Mouse (Mus musculus) liver, adult 2 months (tissue): ENCODE data around the gene Nudt21. TPM values are rescaled to one million over a fixed set of nuclear protein-coding genes. Genes with fewer than 3 reads are reported as not detected.
"Not testable (repeated sequence)": the region's sequence is repeated elsewhere in the genome, so short reads cannot be mapped to it uniquely, and the experiment has no call there.

Experiments
- DNase-seq: peaks from one replicate; pipeline ENCODE4 v3.0.0-alpha.2; 2011; ENCODE audit warnings: low read depth, low spot score; ENCODE audit errors: extremely low read depth
- H3K27ac ChIP-seq: fragments of 200-500 bp; replicated peaks from 2 replicates; pipeline ENCODE4 v1.5.1; 2012; ENCODE audit warnings: low read depth, mild to moderate bottlenecking, control low read depth, inconsistent platforms, low read length; ENCODE audit not compliant: insufficient read depth
- H3K27me3 ChIP-seq: fragments of 200-500 bp; 2 replicates; pipeline ENCODE4 v1.6.1; 2012; ENCODE audit warnings: mild to moderate bottlenecking, moderate library complexity, low read length, inconsistent platforms; ENCODE audit not compliant: control insufficient read depth, insufficient read depth
- H3K36me3 ChIP-seq: fragments of 200-500 bp; 2 replicates; pipeline ENCODE4 v1.6.1; 2012; ENCODE audit warnings: low read length, inconsistent platforms; ENCODE audit not compliant: control insufficient read depth, insufficient read depth
- H3K4me1 ChIP-seq: fragments of 200-500 bp; 2 replicates; pipeline ENCODE4 v1.6.1; 2011; ENCODE audit warnings: low read length; ENCODE audit not compliant: control insufficient read depth, insufficient read depth
- H3K4me3 ChIP-seq: fragments of 200-500 bp; 2 replicates; pipeline ENCODE4 v1.5.1; 2011; ENCODE audit warnings: low read depth, mild to moderate bottlenecking, control low read depth, low read length, moderate library complexity; ENCODE audit not compliant: insufficient read depth
- H3K79me2 ChIP-seq: fragments of 200-500 bp; 2 replicates; pipeline ENCODE4 v1.6.1; 2012; ENCODE audit warnings: inconsistent platforms, mild to moderate bottlenecking, low read length, moderate library complexity; ENCODE audit not compliant: control insufficient read depth, insufficient read depth
- H3K9ac ChIP-seq: fragments of 200-500 bp; 2 replicates; pipeline ENCODE4 v1.6.1; 2012; ENCODE audit warnings: low read depth, mild to moderate bottlenecking, control low read depth, inconsistent platforms, low read length
- CTCF ChIP-seq: fragments of 200-500 bp; IDR thresholded peaks from 2 replicates; pipeline ENCODE4 v1.5.1; 2011; ENCODE audit warnings: low read depth, low read length, control low read depth
- POLR2A ChIP-seq: fragments of 200-500 bp; IDR thresholded peaks from 2 replicates; pipeline ENCODE4 v1.6.1; 2011; ENCODE audit warnings: low read length, control low read depth; ENCODE audit not compliant: insufficient read depth; ENCODE audit errors: extremely low read depth
- WGBS: fragments of 180-500 bp; shearing (Covaris S2); methylation state at CpG from one replicate; pipeline ENCODE4 v1.1.7; 2018; 5-methylcytosine and 5-hydroxymethylcytosine counted together
- polyA plus RNA-seq: library from polyadenylated mRNA; depleted of rRNA; stranded (reverse); fragments of >200 nt; gene quantifications from 2 replicates; pipeline ENCODE4 v1.2.3, GENCODE M21; 2012
- total RNA-seq: library from RNA; depleted of rRNA; stranded (reverse); fragments of >200 nt; gene quantifications from 2 replicates; pipeline ENCODE4 v1.2.3, GENCODE M21; 2014

The Nudt21 gene
- total and polyA plus RNA-seq, 2 experiments: 16.7 to 26.9 TPM

- Histone ChIP-seq H3K27me3 (no peaks in the 10 kb centered on the region), H3K79me2 (no peaks in the 10 kb centered on the region), H3K4me1 (no peaks in the 10 kb centered on the region), H3K27ac (no peak overlapping the region), H3K36me3 (peaks cover 50% of the 10 kb centered on the region), H3K4me3 (no peak overlapping the region), H3K9ac (no peak overlapping the region)
- no peak for DNase-seq
- 96% methylated on average over 12 of the region's 12 CpGs for WGBS
- TF ChIP-seq POLR2A (no peak), CTCF (no peak)
These were observed 15.9 kb upstream of the Nudt21 start for GRCm38 (mm10) chr8:94052696-94053095.

GRCm38 (mm10) chr8:94047845-94048244 lies 11.0 kb upstream of the Nudt21 start:
- 90% methylated on average over 2 of the region's 2 CpGs for WGBS
- no peaks in the 10 kb centered on the region for H3K79me2 ChIP-seq
- DNase-seq: no peak
- no peak overlapping the region for H3K4me3 ChIP-seq
- peaks cover 22% of the 10 kb centered on the region for H3K36me3 ChIP-seq
- H3K27ac ChIP-seq: no peak overlapping the region
- no peak overlapping the region for H3K9ac ChIP-seq
- H3K27me3 ChIP-seq: no peaks in the 10 kb centered on the region
- TF ChIP-seq POLR2A (no peak), CTCF (no peak)
- H3K4me1 ChIP-seq: no peaks in the 10 kb centered on the region

- 6% methylated on average over 15 of the region's 15 CpGs for WGBS
- peak; percentile 39 for DNase-seq
These were observed 975 bp upstream of the Nudt21 start for GRCm38 (mm10) chr8:94037806-94038205.

GRCm38 (mm10) chr8:94036541-94036940 lies 290 bp downstream of the Nudt21 start:
- DNase-seq: peak; percentile 31
- Histone ChIP-seq H3K9ac (peak overlapping the region; percentile 76), H3K27ac (peak overlapping the region; percentile 27), H3K79me2 (peaks cover 14% of the 10 kb centered on the region; the same call in 1 of the 2 replicates), H3K4me3 (peak overlapping the region; percentile 81)
- under 1% methylated on average over 29 of the region's 32 CpGs for WGBS
- not testable (repeated sequence) for H3K36me3 ChIP-seq, H3K27me3 ChIP-seq, H3K4me1 ChIP-seq

More at GRCm38 (mm10) chr8:94037806-94038205, 975 bp upstream of the Nudt21 start:
- TF ChIP-seq CTCF: no peak
- TF ChIP-seq POLR2A: no peak
- Histone ChIP-seq H3K27ac (no peak overlapping the region), H3K4me3 (peak overlapping the region; percentile 71), H3K79me2 (peaks cover 14% of the 10 kb centered on the region; the same call in 1 of the 2 replicates), H3K36me3 (peaks cover 2% of the 10 kb centered on the region; the same call in 1 of the 2 replicates), H3K9ac (peak overlapping the region; percentile 73; the same call in 1 of the 2 replicates), H3K4me1 (peaks cover 9% of the 10 kb centered on the region), H3K27me3 (no peaks in the 10 kb centered on the region)

GRCm38 (mm10) chr8:94035200-94035599 lies 1.6 kb downstream of the Nudt21 start:
- H3K4me3 ChIP-seq: no peak overlapping the region
- DNase-seq: peak; percentile 46
- H3K27me3 ChIP-seq: no peaks in the 10 kb centered on the region
- peaks cover 14% of the 10 kb centered on the region; the same call in 1 of the 2 replicates for H3K79me2 ChIP-seq
- H3K36me3 ChIP-seq: peaks cover 9% of the 10 kb centered on the region
- TF ChIP-seq CTCF: no peak
- TF ChIP-seq POLR2A: no peak
- H3K9ac ChIP-seq: no peak overlapping the region
- 21% methylated on average over 5 of the region's 5 CpGs for WGBS
- H3K4me1 ChIP-seq: peaks cover 9% of the 10 kb centered on the region
- no peak overlapping the region; the same call in 1 of the 2 replicates for H3K27ac ChIP-seq

GRCm38 (mm10) chr8:94033601-94034000 lies 3.2 kb downstream of the Nudt21 start:
- no peak for DNase-seq
- TF ChIP-seq POLR2A (no peak), CTCF (no peak)
- Histone ChIP-seq H3K79me2 (peaks cover 14% of the 10 kb centered on the region; the same call in 1 of the 2 replicates), H3K36me3 (peaks cover 14% of the 10 kb centered on the region), H3K4me1 (peaks cover 9% of the 10 kb centered on the region), H3K9ac (no peak overlapping the region), H3K4me3 (no peak overlapping the region), H3K27me3 (no peaks in the 10 kb centered on the region), H3K27ac (no peak overlapping the region)
- WGBS: 81% methylated on average over 3 of the region's 3 CpGs
